Mouse (Mus musculus): ENCODE measurements around the gene Zfhx2. TPM values are rescaled to one million over a fixed set of nuclear protein-coding genes. Genes with fewer than 3 reads are reported as not detected.

The Zfhx2 gene
- polyA plus RNA-seq, 1 experiment from 2014 or later = 21.5 TPM

DNA sequence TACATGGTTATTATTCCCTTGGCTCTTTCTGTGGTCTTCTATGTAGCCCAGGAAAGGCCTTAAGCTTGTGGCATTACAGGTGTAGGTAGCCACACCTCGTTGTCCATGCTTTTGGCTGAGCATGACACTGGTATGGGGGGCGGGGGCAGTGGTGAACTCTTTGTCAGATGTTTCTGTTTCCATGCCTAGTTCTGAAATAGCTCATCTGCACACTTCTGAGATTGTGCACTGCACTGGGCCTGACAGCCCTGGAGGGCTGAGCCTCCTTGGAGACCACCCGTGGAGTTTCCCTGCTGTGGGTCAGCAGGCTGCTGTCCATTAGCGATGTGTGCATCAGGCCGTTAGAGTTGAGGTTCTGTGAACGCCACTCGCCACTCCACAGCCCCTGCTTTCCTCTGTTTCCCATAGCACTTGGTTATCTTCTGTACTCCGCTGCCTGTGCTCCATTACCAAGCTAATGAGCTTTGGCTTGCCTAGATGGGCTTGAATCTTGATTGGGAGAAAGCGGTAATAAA lies 4.5 kb upstream of the Zfhx2 start:
- no peak for ATAC-seq (ENCODE audit: low FRiP score)
- Histone ChIP-seq H3K9me3 (ENCODE audit: control insufficient read depth, low read length) (no peaks in the 10 kb centered on the region), H3K4me3 (replicated peaks; ENCODE audit: low read length) (no peak overlapping the region), H3K27ac (peak overlapping the region; percentile 23), H3K27me3 (ENCODE audit: control insufficient read depth, insufficient read depth, low read length) (no peaks in the 10 kb centered on the region), H3K36me3 (replicated peaks; ENCODE audit: control insufficient read depth, insufficient read depth) (no peaks in the 10 kb centered on the region), H3K4me1 (replicated peaks; ENCODE audit: control insufficient read depth, insufficient read depth, low read length) (peaks cover 26% of the 10 kb centered on the region), H3K9ac (peak overlapping the region; percentile 22), H3K4me2 (replicated peaks) (peak overlapping the region; percentile 64)
- no peak for DNase-seq (ENCODE audit: low spot score)
- WGBS = 44% methylated on average over 9 of the region's 9 CpGs

DNA sequence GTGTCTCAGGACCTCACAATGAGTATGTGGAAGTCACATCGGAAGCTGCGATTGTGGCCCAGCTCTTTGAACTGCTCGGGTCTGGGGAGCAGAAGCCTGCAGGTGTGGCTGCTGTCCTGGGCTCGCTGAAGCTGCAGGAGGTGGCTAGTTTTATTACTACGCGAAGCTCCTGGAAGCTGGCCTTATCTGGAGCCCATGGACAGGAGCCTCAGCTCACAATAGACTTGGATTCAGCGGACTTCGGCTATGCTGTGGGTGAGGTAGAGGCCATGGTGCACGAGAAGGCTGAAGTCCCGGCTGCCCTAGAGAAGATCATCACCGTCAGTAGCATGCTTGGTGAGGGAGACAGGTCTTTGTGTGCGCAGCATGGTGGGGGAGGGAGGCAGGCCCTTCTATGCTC lies 3.5 kb upstream of the Zfhx2 start:
- Histone ChIP-seq H3K4me3 (replicated peaks; ENCODE audit: low read length) (peak overlapping the region; percentile 39), H3K36me3 (replicated peaks; ENCODE audit: control insufficient read depth, insufficient read depth) (no peaks in the 10 kb centered on the region), H3K4me2 (replicated peaks) (peak overlapping the region; percentile 64), H3K27ac (no peak overlapping the region), H3K4me1 (replicated peaks; ENCODE audit: control insufficient read depth, insufficient read depth, low read length) (peaks cover 26% of the 10 kb centered on the region), H3K9ac (peak overlapping the region; percentile 57), H3K27me3 (ENCODE audit: control insufficient read depth, insufficient read depth, low read length) (no peaks in the 10 kb centered on the region), H3K9me3 (ENCODE audit: control insufficient read depth, low read length) (no peaks in the 10 kb centered on the region)
- ATAC-seq (ENCODE audit: low FRiP score) (no peak), DNase-seq (ENCODE audit: low spot score) (no peak)
- WGBS = 64% methylated on average over 12 of the region's 12 CpGs

GRCm38 (mm10) chr14:55095263-55095662 lies 3.1 kb upstream of the Zfhx2 start:
- no peaks in the 10 kb centered on the region for H3K36me3 ChIP-seq (replicated peaks; ENCODE audit: control insufficient read depth, insufficient read depth)
- H3K4me3 ChIP-seq (replicated peaks; ENCODE audit: low read length) = peak overlapping the region; percentile 39
- H3K27me3 ChIP-seq (ENCODE audit: control insufficient read depth, insufficient read depth, low read length) = no peaks in the 10 kb centered on the region
- H3K9ac ChIP-seq = peak overlapping the region; percentile 57
- no peak for DNase-seq (ENCODE audit: low spot score)
- H3K9me3 ChIP-seq (ENCODE audit: control insufficient read depth, low read length) = no peaks in the 10 kb centered on the region
- H3K27ac ChIP-seq = peak overlapping the region; percentile 90
- peak overlapping the region; percentile 64 for H3K4me2 ChIP-seq (replicated peaks)
- WGBS = 58% methylated on average over 9 of the region's 9 CpGs
- peaks cover 29% of the 10 kb centered on the region for H3K4me1 ChIP-seq (replicated peaks; ENCODE audit: control insufficient read depth, insufficient read depth, low read length)
- no peak for ATAC-seq (ENCODE audit: low FRiP score)

GRCm38 (mm10) chr14:55094704-55095231 lies 2.6 kb upstream of the Zfhx2 start, which contains the start of gene Thtpa:
Gene Thtpa, plus strand, starts transcription at chr14:55094784.
- DNase-seq (ENCODE audit: low spot score) (peak; percentile 78), ATAC-seq (ENCODE audit: low FRiP score) (peak; percentile 64)
- WGBS = under 1% methylated on average over 30 of the region's 30 CpGs
- H3K27me3 ChIP-seq (ENCODE audit: control insufficient read depth, insufficient read depth, low read length) = no peaks in the 10 kb centered on the region
- H3K4me2 ChIP-seq (replicated peaks) = peak within 1 kb of the TSS; percentile 64
- peak within 1 kb of the TSS; percentile 90 for H3K27ac ChIP-seq
- H3K36me3 ChIP-seq (replicated peaks; ENCODE audit: control insufficient read depth, insufficient read depth) = no peaks in the 10 kb centered on the region
- peak within 1 kb of the TSS; percentile 39 for H3K4me3 ChIP-seq (replicated peaks; ENCODE audit: low read length)
- H3K4me1 ChIP-seq (replicated peaks; ENCODE audit: control insufficient read depth, insufficient read depth, low read length) = peaks cover 34% of the 10 kb centered on the region
- H3K9me3 ChIP-seq (ENCODE audit: control insufficient read depth, low read length) = no peaks in the 10 kb centered on the region
- H3K9ac ChIP-seq = peak within 1 kb of the TSS; percentile 57

- H3K9me3 ChIP-seq (ENCODE audit: control insufficient read depth, low read length) = no peaks in the 10 kb centered on the region
- peak overlapping the region; percentile 64; the same call in 1 of the 2 replicates for H3K4me2 ChIP-seq (replicated peaks)
- H3K27me3 ChIP-seq (ENCODE audit: control insufficient read depth, insufficient read depth, low read length) = no peaks in the 10 kb centered on the region
- H3K9ac ChIP-seq = no peak overlapping the region
- H3K27ac ChIP-seq = no peak overlapping the region
- DNase-seq (ENCODE audit: low spot score) (no peak), ATAC-seq (ENCODE audit: low FRiP score) (no peak)
- 44% methylated on average over 6 of the region's 6 CpGs for WGBS
- H3K36me3 ChIP-seq (replicated peaks; ENCODE audit: control insufficient read depth, insufficient read depth) = no peaks in the 10 kb centered on the region
- peaks cover 42% of the 10 kb centered on the region for H3K4me1 ChIP-seq (replicated peaks; ENCODE audit: control insufficient read depth, insufficient read depth, low read length)
- no peak overlapping the region for H3K4me3 ChIP-seq (replicated peaks; ENCODE audit: low read length)
These were observed 1.8 kb upstream of the Zfhx2 start for GRCm38 (mm10) chr14:55093927-55094326.

GRCm38 (mm10) chr14:55091209-55091865 lies 787 bp downstream of the Zfhx2 start:
- no peak for DNase-seq (ENCODE audit: low spot score)

GRCm38 (mm10) chr14:55089199-55089947 lies 2.8 kb downstream of the Zfhx2 start:
- Histone ChIP-seq H3K36me3 (replicated peaks; ENCODE audit: control insufficient read depth, insufficient read depth) (no peaks in the 10 kb centered on the region), H3K4me3 (replicated peaks; ENCODE audit: low read length) (peak overlapping the region; percentile 57), H3K9me3 (ENCODE audit: control insufficient read depth, low read length) (no peaks in the 10 kb centered on the region), H3K4me1 (replicated peaks; ENCODE audit: control insufficient read depth, insufficient read depth, low read length) (peaks cover 56% of the 10 kb centered on the region), H3K4me2 (replicated peaks) (peak overlapping the region; percentile 87), H3K27me3 (ENCODE audit: control insufficient read depth, insufficient read depth, low read length) (no peaks in the 10 kb centered on the region), H3K27ac (peak overlapping the region; percentile 69; the same call in 1 of the 2 replicates), H3K9ac (peak overlapping the region; percentile 85)
- ATAC-seq (ENCODE audit: low FRiP score) (no peak), DNase-seq (ENCODE audit: low spot score) (peak; percentile 62)
- 47% methylated on average over 13 of the region's 13 CpGs for WGBS

More at GRCm38 (mm10) chr14:55091209-55091865, 787 bp downstream of the Zfhx2 start:
- WGBS = 4% methylated on average over 34 of the region's 34 CpGs
- Histone ChIP-seq H3K27me3 (ENCODE audit: control insufficient read depth, insufficient read depth, low read length) (no peaks in the 10 kb centered on the region), H3K9ac (peak overlapping the region; percentile 85), H3K36me3 (replicated peaks; ENCODE audit: control insufficient read depth, insufficient read depth) (no peaks in the 10 kb centered on the region), H3K4me2 (replicated peaks) (peak overlapping the region; percentile 87), H3K4me3 (replicated peaks; ENCODE audit: low read length) (peak overlapping the region; percentile 57), H3K9me3 (ENCODE audit: control insufficient read depth, low read length) (no peaks in the 10 kb centered on the region), H3K27ac (peak overlapping the region; percentile 93), H3K4me1 (replicated peaks; ENCODE audit: control insufficient read depth, insufficient read depth, low read length) (peaks cover 50% of the 10 kb centered on the region)
- peak; percentile 19; the same call in 1 of the 2 replicates for ATAC-seq (ENCODE audit: low FRiP score)

DNA sequence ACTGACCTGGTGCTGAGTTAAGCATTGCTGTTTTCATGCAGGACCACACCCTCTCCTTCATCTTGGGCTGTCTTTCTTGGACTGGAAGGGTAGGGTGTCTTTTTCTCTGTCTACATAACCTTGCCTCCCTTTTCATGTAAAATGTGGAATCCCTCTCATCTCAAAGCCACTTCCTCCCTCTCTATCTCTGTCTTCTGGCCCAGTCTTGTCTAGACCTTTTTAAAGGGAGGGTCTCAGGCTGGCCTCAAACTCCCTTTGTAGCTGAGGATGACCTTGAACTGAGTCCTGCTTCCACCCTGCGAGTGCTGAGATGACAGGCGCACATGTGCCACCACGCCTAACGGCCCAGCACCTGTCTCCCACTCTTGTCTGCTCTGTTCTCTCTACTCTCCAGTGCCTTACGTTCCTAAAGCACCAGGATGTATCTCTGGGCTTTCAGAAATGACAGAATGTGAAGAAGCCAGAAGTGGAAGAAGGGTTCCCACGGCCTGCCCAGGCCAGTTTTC lies 6.1 kb downstream of the Zfhx2 start:
- Histone ChIP-seq H3K4me1 (replicated peaks; ENCODE audit: control insufficient read depth, insufficient read depth, low read length) (peaks cover 53% of the 10 kb centered on the region), H3K36me3 (replicated peaks; ENCODE audit: control insufficient read depth, insufficient read depth) (peaks cover 20% of the 10 kb centered on the region; the same call in 1 of the 2 replicates), H3K9me3 (ENCODE audit: control insufficient read depth, low read length) (no peaks in the 10 kb centered on the region), H3K4me3 (replicated peaks; ENCODE audit: low read length) (no peak overlapping the region), H3K27me3 (ENCODE audit: control insufficient read depth, insufficient read depth, low read length) (no peaks in the 10 kb centered on the region), H3K9ac (no peak overlapping the region), H3K4me2 (replicated peaks) (no peak overlapping the region), H3K27ac (0 out of 2 replicates have a peak overlapping the region, but pooled peaks have one; percentile 29)
- no peak for ATAC-seq (ENCODE audit: low FRiP score)
- WGBS = 78% methylated on average over 6 of the region's 6 CpGs
- DNase-seq (ENCODE audit: low spot score) = no peak
